Mouse (Mus musculus): ENCODE data around the gene Fras1. TPM values are rescaled to one million over a fixed set of nuclear protein-coding genes. Genes with fewer than 3 reads are reported as not detected.

The Fras1 gene
- total RNA-seq, 1 experiment from 2014 or later: 5.9 TPM

DNA sequence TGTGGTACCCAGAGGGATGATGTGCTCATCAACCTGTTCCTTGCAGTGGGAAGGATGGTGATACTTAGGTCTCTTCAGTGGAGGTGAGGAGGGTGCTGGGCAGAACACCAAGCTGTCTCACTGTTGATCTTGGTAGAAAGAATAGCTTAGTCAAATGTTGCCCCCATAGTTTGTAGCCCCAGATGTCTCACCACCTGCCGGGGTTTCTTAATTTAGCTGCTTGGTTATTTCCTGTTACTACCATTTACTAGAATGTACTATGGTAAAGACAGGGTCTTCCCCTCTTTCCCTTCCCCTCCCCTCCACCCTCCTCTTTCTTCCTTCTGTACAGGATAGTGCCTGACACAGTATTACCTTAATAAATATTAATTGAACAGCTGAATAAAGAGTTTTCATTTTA is 118.7 kb downstream of the Fras1 start:
- DNase-seq: no peak

DNA sequence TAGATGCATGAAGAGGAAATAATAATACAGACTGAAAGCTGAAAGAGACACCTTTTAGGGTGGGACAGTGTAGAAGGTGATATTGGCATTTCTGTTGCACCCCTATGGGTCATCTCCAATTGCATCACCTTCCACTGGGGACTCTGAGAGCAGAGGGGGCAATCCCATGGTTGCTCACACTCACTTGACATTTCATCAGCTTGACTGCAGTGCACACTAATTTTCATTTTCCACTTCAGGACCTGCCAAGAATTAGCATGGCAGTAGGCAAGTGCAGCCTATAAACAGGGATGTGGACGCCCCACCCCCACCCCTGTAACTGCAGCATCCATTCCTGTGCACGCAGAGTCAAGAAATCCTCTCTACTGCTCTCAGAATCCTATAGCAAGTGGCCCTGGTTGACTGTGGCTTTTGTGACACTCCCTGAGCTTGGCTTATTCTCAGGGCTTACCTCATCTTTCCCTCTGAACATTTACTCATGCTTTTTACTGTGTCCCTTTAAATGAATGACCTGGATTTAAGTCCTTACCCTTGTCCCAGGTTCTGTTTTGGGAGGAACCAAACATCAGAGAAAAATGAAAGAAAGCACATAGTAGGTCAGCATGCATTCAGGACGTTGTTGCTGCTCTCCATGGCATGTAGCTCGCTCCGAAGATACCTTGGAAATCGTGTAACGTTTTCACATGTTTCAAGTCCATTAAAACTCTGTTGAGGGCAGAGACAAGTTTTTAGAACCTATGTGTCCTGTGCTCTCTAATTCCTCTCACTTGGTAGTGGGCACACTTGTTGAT is 120.9 kb downstream of the Fras1 start:
- no peak for DNase-seq

DNA sequence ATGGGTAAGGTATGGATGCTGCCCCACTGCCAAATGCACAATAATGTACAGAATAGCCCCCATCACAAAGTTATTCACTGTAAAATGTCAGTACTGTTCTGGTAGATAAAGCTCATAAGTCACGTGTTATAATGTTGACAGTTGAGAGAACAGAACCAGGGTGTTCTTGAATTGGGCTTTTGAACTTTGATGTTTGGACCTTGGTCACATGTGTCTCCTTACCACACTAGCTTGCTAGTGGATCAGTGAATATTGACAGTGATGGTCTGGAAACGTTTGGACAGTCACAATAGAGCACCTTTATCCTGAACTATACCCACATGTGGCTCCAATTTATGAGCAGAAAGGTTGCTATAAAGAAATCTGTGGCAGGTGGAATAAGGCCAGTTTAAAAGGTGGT is 124.3 kb downstream of the Fras1 start:
- DNase-seq: no peak

DNA sequence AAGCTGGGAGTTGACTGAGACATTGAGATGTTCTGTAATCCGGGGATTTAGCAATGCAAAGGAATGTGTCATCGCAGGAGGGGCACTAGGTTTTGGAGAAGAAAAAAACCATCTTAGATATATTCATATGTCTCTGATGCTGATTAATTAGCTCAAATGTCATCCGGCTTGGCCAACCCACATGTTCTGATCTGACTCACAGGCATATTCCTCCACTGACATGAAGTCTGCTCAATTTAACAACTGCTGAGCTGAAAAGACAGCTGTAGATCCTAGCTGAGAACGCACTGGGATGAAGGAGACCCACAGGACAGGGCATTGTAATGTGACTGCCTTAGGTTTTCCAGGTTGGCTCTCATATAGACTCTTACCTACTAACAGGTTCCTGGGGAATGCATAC is 128.0 kb downstream of the Fras1 start:
- no peak for DNase-seq

DNA sequence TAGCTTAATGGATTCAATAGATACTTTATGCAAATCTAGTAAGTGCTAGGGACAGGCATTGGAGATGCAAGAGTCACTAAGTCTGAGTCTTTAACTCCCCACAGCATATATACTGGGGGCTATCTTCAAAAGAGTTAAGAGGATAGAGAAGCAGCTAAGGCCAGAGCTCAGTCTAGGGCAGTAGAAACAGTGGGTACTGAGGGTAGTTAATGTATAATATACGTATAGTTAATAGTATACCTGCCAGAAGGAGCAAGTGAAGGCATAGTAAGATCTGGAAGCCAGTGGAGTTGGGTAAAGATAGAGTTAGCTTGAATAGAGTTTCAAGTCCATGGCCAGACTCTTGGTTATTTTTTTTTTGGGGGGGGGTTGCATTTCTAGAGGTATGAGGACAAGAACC is 128.6 kb downstream of the Fras1 start:
- DNase-seq: no peak

DNA sequence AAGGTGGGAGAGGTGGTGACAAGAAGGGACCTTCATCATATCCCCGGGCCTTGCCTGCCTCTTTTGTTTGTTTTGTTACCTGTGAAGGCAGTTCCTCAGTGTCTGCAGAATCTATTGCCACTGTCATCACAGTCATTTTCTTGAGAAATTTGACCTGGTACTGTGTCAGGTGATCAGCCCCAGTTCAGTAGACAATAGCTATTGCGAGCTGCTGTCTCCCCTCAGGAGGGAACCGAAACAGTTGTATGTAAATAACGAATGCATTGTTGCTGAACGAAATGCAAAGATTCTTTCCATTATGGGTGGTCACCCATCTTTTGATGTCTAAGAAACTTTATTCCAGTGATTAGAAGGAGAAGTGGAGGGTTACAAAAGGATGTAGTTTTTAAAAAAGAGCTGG is 137.2 kb downstream of the Fras1 start:
- DNase-seq: no peak

DNA sequence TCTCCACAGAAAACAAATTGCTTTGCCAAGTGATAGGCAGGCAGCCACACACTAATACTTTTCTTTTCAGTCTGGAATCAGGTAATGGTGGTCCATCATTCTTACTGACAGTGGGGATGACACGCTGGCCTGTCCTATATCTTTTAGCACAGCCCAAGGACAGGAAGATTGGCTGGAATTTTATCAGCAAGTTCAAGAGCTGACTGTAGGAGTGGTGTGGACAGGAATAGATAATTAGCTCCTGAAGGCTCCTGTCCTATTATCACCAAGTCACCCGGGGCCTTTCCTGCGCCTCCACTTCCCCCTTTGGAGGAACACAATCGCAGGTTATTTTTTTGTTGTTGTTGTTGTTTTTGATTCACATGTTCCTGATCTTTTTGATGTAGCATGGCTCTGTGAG is 139.6 kb downstream of the Fras1 start:
- no peak for DNase-seq

DNA sequence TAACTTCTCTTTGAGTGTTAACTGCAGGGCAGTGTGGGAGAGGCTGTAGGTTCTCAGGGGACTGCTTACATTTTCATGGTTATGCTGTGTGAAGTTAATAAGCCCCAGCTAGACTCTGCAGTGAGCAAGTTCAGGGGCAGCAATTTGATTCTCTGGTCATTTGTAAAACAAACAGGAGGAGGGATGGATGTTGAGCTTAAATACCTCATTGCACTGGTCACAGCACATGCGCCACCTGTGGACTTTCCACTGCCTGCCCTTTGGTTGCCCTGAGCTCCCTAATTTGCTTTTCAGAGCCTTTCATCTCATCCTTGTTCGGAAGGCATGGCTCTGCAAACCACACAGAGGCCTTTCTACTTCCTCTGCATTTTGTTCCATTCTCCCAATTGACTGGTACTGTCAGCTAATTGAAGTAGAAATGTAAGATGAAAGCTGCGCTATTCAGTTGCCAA is 142.1 kb downstream of the Fras1 start:
- no peak for DNase-seq

DNA sequence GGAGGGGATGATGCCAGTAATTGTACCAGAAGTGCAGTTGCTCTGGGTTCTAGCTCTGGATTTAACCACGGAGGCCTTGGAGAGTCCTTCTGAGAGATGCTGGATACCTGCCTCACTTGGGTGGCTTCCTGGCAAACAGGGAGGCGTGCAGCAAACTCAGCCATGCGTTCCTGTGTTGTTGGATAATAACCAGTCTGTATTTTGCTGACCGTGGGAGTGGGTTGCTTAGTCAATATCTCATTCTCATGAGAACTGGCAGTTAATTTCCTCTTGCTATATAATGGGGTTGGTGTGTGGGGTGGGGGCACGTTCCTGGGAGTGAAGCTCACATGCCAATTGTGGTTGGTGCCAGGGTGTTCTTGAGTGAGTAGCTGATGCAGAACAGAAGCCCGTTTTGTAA is 142.6 kb downstream of the Fras1 start:
- DNase-seq: no peak

DNA sequence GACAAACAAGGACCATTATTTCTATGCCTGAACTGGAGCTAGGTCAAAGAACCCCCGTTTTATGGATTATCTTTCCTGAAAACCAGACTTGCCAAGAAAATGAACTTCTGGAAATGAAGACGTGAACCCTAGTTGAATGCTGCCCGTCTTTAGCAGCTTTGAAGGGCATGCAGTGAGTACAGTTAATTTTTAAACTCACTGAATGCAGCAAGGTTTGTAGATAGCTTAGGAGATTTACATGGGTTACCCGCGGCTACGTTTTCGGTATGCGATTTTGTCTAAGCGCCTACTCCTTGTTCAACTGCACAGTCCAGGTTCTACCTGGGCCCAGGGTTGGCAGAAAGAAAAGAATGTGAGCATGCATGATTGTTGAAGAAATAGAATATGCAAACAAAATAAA is 147.8 kb downstream of the Fras1 start:
- no peak for DNase-seq

DNA sequence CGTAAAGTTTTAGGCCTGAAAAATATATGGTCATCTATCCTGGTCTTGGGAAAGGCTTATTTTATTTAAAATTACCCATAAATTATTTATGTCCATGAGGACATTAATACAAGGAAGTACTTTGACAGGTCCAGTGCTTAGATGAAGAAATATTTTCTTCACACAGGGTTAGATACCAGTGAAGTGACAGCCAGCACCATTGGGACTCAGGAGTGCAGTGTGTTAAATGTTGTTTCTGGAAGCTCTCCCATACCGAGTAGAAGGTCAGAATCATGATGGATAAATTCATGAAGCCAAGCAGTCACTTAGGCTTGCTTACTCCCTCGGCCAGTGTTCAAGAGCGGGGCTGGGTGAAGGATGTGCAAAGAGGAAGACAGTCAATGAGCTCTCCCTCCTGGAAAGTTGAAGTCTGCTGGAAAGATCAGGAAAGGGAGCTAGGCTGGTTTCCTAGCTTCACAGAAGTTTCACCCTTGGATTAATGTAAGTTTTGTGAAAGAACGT is 149.2 kb downstream of the Fras1 start:
- no peak for DNase-seq

DNA sequence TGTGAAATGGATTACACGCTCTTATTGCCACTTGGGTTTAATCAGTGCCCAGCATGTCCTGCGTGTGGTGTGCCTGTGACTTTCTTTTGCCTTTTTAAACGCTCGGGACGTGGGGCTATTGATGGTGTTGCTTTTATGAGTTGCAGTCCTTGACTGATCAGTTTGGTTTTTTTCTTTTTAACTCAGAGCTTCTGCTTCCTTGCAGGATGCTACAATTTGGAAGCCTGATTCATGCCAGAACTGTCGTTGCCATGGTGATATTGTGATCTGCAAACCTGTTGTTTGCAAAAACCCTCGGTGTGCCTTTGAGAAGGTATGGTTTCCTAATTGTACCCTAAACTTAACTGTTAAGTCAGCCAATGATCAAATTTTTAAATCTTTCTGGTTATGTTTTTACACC is 154.5 kb downstream of the Fras1 start:
- DNase-seq: no peak

DNA sequence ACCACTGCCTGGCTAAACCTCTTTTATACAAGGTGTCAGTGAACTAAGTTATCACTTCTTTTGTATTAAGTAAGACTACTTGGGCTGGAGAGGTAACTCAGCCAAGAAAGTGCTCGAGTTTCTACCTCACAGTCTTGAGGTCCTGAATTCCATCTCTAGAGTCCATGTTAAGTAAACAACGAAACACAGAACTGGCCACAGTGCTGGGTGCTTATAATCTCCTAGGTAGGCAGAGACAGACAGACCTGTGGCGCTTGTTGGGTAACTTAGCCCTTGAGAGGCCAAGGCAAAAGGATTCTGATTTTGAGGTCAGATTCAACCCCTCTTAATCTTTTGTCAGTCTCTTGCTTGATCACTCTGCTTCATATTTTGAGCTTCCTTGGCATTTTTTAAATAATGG is 156.8 kb downstream of the Fras1 start:
- DNase-seq: no peak

DNA sequence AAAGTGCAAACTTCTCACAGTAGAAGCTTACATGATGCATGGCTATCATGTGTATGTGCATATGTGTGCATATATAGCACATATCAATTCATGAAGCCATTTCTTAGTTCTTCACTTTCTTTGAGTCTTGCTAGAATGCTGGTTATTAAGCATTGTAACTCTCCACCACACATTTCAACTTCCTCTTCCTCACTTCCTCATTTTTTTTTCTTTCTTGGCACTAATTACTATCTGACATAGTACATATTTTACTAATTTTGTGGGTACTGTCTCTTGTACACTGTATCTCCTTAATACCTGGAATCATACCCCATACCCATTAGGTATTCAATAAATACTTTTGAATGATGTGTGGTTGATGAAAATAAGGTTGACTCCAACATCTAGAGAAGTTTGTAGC is 158.2 kb downstream of the Fras1 start:
- DNase-seq: no peak

DNA sequence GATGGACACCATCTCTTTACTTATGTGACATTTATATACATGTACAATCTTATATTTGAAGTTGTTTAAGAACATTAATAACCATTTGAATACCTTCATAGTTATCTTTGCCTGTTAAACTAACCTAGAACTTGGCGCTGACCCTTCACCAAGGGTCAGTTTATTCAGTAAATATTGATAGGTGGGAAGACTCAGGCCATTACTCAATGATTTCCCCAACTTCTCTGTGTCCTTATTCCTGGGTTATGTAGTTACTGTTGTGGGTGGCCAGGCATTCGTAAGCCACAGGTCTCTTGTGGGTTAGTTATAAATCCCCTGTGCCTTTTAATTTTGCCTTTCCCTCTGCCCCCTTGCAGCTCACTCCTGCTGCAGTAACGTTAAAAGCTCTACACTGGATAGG is 162.8 kb downstream of the Fras1 start:
- no peak for DNase-seq

DNA sequence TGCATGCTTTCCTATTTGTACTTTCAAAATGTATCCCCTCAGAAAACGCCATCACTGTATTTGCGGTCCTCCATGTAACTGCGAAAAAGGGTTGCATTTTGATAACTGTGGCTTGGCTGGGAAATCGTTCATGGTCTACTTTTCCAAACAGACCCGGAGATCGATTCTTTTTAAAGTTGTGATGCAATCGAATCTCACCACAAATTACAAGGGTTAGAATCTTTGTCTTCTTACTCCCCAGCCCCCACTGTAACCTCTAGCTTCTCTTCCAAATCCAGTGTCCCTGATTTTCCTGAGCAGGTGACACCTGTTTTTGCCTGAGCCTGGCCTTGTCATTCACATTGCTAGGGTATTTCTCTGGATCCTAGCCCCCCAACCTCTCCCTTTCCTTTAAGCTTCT is 163.2 kb downstream of the Fras1 start:
- no peak for DNase-seq

DNA sequence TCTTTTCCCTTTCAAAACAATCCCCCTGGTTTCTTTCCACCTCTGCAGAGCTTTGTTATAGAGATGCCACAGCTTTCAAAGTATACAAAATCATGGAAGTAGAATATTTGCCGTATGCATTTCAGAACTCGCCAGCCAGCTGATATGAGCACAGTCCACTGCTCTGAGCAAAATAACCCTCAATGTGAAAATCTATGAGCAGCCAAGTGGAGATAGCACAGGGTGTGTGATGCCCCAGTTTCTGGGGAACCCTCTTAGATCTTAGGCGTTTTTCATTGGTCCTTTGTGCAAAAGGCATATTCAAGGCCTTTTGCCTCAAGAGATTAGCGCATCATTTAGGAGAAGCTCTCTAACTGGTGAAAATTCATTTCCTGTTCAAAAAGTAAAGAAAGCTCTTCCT is 170.4 kb downstream of the Fras1 start:
- DNase-seq: no peak

DNA sequence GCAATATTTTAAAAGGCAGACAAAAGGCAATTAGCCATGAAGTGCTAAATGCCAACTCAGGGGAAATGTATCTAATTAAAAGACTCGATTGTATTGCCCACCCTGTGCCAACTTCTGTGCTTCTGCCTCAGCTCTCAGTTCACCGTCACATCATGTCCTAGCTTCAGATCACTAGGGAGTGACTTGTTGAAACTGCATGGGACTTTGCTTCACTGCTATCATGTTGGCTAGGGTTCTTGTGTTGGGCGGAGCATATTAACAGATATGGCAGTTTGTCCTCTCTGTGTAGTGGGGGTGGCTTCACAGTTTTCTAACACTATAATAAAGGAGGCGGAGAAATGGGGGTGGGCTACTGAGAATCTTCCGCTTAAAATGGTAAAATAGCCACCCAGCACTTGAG is 172.2 kb downstream of the Fras1 start:
- no peak for DNase-seq

DNA sequence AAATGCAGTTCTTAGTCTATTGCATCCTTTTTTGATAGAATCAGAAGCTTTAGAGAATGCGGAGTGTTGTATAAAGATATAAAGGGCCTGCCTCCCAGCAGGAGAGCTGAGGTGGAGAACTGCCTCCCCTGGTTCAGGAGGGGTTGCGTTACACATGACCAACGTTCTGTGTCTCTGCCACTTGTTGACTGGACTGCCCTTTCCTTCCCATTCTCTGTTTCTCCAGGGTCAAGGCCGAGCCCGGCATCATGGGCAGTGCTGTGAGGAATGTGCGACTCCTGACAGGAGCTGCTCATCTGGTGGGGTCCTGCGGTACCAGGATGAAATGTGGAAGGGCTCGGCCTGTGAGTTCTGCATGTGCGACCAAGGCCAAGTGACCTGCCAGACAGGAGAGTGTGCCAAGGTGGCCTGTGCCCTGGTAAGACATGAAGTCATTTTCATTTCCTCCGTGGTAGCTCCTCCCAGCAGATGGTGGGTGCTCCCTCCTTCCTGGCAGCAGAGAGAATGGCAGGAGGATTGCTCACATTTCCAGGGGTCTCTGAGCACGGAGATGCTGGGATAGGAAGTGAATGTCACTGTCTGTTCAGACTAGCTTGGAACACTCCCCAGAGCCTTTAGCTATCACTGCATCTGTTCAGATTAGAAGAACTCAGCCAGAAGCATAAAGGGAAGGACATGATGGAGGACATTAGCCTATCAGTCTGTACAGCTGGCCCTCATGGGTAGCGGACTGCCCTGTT is 181.4 kb downstream of the Fras1 start:
- peak; percentile 22 for DNase-seq

DNA sequence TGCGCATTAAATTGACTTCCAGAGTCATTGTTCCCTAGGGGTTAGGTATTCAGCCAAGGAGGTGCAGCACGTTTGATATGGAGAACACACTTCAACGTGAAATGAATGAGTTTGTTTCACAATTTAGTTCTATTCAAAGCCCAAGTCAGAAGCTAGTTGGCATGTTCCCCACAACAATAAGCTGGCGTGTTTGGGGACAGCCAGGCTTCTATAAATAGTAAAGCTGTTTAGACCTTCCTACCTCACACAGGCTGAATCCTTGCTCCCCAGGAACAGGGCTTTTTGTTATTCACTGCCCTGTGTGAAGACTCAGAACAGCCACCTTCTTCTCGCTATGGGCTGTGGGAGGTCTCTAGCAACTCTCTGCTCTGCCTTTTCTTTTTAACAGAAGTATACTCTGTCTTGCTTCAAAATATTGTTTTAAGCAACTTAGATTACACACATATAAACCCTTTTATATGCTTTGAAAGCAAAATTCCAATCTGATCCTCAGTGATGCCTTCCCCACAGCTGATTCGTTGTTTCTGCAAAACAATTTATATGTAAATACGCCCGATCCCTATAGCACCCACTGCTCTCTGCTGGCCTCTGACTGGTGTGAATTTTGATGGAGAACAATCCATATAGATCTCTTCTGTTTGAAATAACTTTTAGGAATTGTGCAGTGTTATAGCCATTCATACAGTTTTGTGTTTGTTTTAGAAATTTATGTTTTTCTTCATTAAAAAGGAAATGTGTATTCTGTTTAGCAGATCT is 184.5 kb downstream of the Fras1 start:
- DNase-seq: no peak

DNA sequence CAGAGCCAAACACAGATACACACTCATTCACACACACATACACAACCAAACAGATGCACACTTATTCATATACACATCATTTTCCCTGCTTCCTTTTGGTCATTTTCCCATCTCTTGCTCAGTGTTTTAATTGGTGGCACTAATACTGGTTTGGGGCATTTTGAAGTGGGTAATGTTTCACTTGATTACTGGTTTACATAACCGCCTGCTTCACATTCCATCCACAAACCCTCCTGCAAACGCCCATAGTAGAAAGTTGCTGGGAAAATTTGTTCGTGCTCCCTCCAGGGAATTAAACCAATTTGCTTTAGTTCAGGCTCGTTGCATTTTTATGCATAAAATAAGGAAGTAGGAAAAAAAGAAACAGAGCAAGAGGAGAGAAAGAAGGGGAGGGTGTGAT is 200.8 kb downstream of the Fras1 start:
- DNase-seq: no peak

DNA sequence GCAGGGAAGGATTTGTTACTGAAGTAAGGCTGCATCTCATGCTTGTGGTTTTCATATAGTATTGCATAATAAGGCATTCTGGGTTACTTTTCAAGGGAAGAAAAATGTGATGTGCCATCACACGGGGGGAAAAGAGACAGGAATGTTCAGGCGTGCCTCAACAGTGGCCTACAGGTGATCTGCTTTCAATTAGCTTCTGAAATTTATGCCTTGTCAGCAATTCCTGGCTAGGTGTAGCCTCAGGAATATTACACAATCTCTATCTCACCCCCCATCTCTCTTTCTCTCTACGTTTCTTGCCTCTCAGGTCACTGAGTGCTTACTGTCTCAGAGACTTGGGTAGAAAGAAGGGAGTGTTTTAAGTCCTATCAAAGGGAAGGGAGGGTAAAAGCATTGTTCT is 204.9 kb downstream of the Fras1 start:
- no peak for DNase-seq

DNA sequence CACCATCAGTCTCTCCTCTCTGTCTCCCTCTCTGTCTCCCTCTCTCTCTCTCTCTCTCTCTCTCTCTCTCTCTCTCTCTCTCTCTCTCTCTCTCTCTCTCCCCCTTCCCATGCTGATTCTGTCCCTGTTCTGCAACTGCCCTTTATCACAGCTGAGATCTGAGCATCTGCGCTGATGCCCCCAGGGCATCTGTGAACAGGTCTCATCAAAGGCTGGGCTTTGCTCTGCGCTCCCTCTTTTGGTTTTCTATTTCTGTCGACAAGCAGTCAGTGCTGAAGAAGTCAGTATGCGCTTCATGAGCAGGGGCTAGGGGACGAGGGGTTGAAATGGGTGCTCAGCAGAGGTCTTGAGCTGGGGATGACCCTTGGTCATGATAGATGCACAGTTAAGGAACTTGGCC is 206.2 kb downstream of the Fras1 start:
- no peak for DNase-seq

Measured in adrenal gland, postnatal 14 days (tissue).